Mouse (Mus musculus): ENCODE measurements around the gene Tmem59l. TPM values are rescaled to one million over a fixed set of nuclear protein-coding genes. Genes with fewer than 3 reads are reported as not detected.

Tmem59l gene
- polyA plus RNA-seq, 1 experiment, result 1.6 TPM

GRCm38 (mm10) chr8:70488931-70489470 lies 1.8 kb upstream of the Tmem59l start:
- Histone ChIP-seq H3K27ac (ENCODE audit: insufficient read depth, low read depth, low read length) (no peak overlapping the region), H3K4me1 (ENCODE audit: control insufficient read depth, insufficient read depth, insufficient read length, low read length) (peaks cover 7% of the 10 kb centered on the region; the same call in 1 of the 2 replicates), H3K36me3 (ENCODE audit: control insufficient read depth, insufficient read depth, low read length) (no peaks in the 10 kb centered on the region), H3K4me3 (ENCODE audit: low read depth, low read length) (peak overlapping the region; percentile 14; the same call in 1 of the 2 replicates), H3K27me3 (ENCODE audit: control insufficient read depth, insufficient read depth, low read length) (peaks cover 82% of the 10 kb centered on the region)
- TF ChIP-seq CTCF (IDR thresholded peaks at IDR 0.05; ENCODE audit: extremely low read depth, insufficient read length, insufficient replicate concordance, low read depth, low read length) (no peak), POLR2A (IDR thresholded peaks at IDR 0.05; ENCODE audit: low read depth, low read length) (no peak)
- 6% methylated on average over 14 of the region's 14 CpGs for WGBS

- no peak overlapping the region for H3K27ac ChIP-seq (ENCODE audit: insufficient read depth, low read depth, low read length)
- TF ChIP-seq CTCF (IDR thresholded peaks at IDR 0.05; ENCODE audit: extremely low read depth, insufficient read length, insufficient replicate concordance, low read depth, low read length) (no peak), POLR2A (IDR thresholded peaks at IDR 0.05; ENCODE audit: low read depth, low read length) (no peak)
- peaks cover 7% of the 10 kb centered on the region; the same call in 1 of the 2 replicates for H3K4me1 ChIP-seq (ENCODE audit: control insufficient read depth, insufficient read depth, insufficient read length, low read length)
- no peaks in the 10 kb centered on the region for H3K36me3 ChIP-seq (ENCODE audit: control insufficient read depth, insufficient read depth, low read length)
- 6% methylated on average over 55 of the region's 55 CpGs for WGBS
- H3K27me3 ChIP-seq (ENCODE audit: control insufficient read depth, insufficient read depth, low read length), result peaks cover 75% of the 10 kb centered on the region
- peak overlapping the region; percentile 37 for H3K4me3 ChIP-seq (ENCODE audit: low read depth, low read length)
Observed at GRCm38 (mm10) chr8:70487993-70488796, 1.0 kb upstream of the Tmem59l start.

- H3K27ac ChIP-seq (ENCODE audit: insufficient read depth, low read depth, low read length), result no peak overlapping the region
- peaks cover 58% of the 10 kb centered on the region for H3K27me3 ChIP-seq (ENCODE audit: control insufficient read depth, insufficient read depth, low read length)
- H3K4me1 ChIP-seq (ENCODE audit: control insufficient read depth, insufficient read depth, insufficient read length, low read length), result peaks cover 14% of the 10 kb centered on the region
- no peak overlapping the region for H3K4me3 ChIP-seq (ENCODE audit: low read depth, low read length)
- H3K36me3 ChIP-seq (ENCODE audit: control insufficient read depth, insufficient read depth, low read length), result no peaks in the 10 kb centered on the region
- 69% methylated on average over 7 of the region's 7 CpGs for WGBS
- TF ChIP-seq POLR2A (IDR thresholded peaks at IDR 0.05; ENCODE audit: low read depth, low read length), result no peak
- no peak for TF ChIP-seq CTCF (IDR thresholded peaks at IDR 0.05; ENCODE audit: extremely low read depth, insufficient read length, insufficient replicate concordance, low read depth, low read length)
Observed at GRCm38 (mm10) chr8:70486191-70486681, 922 bp downstream of the Tmem59l start.

- no peak overlapping the region for H3K27ac ChIP-seq (ENCODE audit: insufficient read depth, low read depth, low read length)
- 72% methylated on average over 2 of the region's 2 CpGs for WGBS
Observed at GRCm38 (mm10) chr8:70482943-70483342, 4.2 kb downstream of the Tmem59l start.

GRCm38 (mm10) chr8:70481908-70482307 lies 5.2 kb downstream of the Tmem59l start:
- no peaks in the 10 kb centered on the region for H3K36me3 ChIP-seq (ENCODE audit: control insufficient read depth, insufficient read depth, low read length)
- no peak for TF ChIP-seq CTCF (IDR thresholded peaks at IDR 0.05; ENCODE audit: extremely low read depth, insufficient read length, insufficient replicate concordance, low read depth, low read length)
- no peak for TF ChIP-seq POLR2A (IDR thresholded peaks at IDR 0.05; ENCODE audit: low read depth, low read length)
- no peak overlapping the region for H3K27ac ChIP-seq (ENCODE audit: insufficient read depth, low read depth, low read length)
- peaks cover 18% of the 10 kb centered on the region; the same call in 1 of the 2 replicates for H3K27me3 ChIP-seq (ENCODE audit: control insufficient read depth, insufficient read depth, low read length)
- WGBS, result 48% methylated on average over 3 of the region's 3 CpGs
- no peak overlapping the region for H3K4me3 ChIP-seq (ENCODE audit: low read depth, low read length)
- H3K4me1 ChIP-seq (ENCODE audit: control insufficient read depth, insufficient read depth, insufficient read length, low read length), result peaks cover 11% of the 10 kb centered on the region; the same call in 1 of the 2 replicates

More at GRCm38 (mm10) chr8:70482943-70483342, 4.2 kb downstream of the Tmem59l start:
- H3K4me1 ChIP-seq (ENCODE audit: control insufficient read depth, insufficient read depth, insufficient read length, low read length), result peaks cover 10% of the 10 kb centered on the region; the same call in 1 of the 2 replicates
- H3K36me3 ChIP-seq (ENCODE audit: control insufficient read depth, insufficient read depth, low read length), result no peaks in the 10 kb centered on the region
- H3K27me3 ChIP-seq (ENCODE audit: control insufficient read depth, insufficient read depth, low read length), result peaks cover 25% of the 10 kb centered on the region
- no peak for TF ChIP-seq CTCF (IDR thresholded peaks at IDR 0.05; ENCODE audit: extremely low read depth, insufficient read length, insufficient replicate concordance, low read depth, low read length)
- TF ChIP-seq POLR2A (IDR thresholded peaks at IDR 0.05; ENCODE audit: low read depth, low read length), result no peak
- H3K4me3 ChIP-seq (ENCODE audit: low read depth, low read length), result no peak overlapping the region

- Histone ChIP-seq H3K4me1 (ENCODE audit: control insufficient read depth, insufficient read depth, insufficient read length, low read length) (peaks cover 21% of the 10 kb centered on the region; the same call in 1 of the 2 replicates), H3K36me3 (ENCODE audit: control insufficient read depth, insufficient read depth, low read length) (no peaks in the 10 kb centered on the region), H3K27me3 (ENCODE audit: control insufficient read depth, insufficient read depth, low read length) (no peaks in the 10 kb centered on the region), H3K4me3 (ENCODE audit: low read depth, low read length) (peak overlapping the region; percentile 90), H3K27ac (ENCODE audit: insufficient read depth, low read depth, low read length) (peak overlapping the region; percentile 40)
- TF ChIP-seq POLR2A (IDR thresholded peaks at IDR 0.05; ENCODE audit: low read depth, low read length) (no peak), CTCF (IDR thresholded peaks at IDR 0.05; ENCODE audit: extremely low read depth, insufficient read length, insufficient replicate concordance, low read depth, low read length) (peak; percentile 17; the same call in 1 of the 2 replicates)
- WGBS, result 5% methylated on average over 21 of the region's 21 CpGs
Observed at GRCm38 (mm10) chr8:70477269-70477982, 9.7 kb downstream of the Tmem59l start.
